Mouse (Mus musculus): Measurements from ENCODE around the gene Akr1b8. TPM values are rescaled to one million over a fixed set of nuclear protein-coding genes. Genes with fewer than 3 reads are reported as not detected.
"Not testable (repeated sequence)": the region's sequence is repeated elsewhere in the genome, so short reads cannot be mapped to it uniquely, and the experiment has no call there.

The Akr1b8 gene
- total RNA-seq, 2 experiments from 2014 or later: 2.8 to 5.0 TPM

GRCm38 (mm10) chr6:34344935-34345334, 9.0 kb upstream of the Akr1b8 start:
- intact Hi-C loops (cut with DNase I; ENCODE audit: low total_unique reads): no loop called here
- DNase-seq: no peak

GRCm38 (mm10) chr6:34346096-34346898, 7.6 kb upstream of the Akr1b8 start:
- intact Hi-C loops (cut with DNase I; ENCODE audit: low total_unique reads): no loop called here

GRCm38 (mm10) chr6:34350037-34350699, 3.8 kb upstream of the Akr1b8 start:
- intact Hi-C loops (cut with DNase I; ENCODE audit: low total_unique reads): no loop called here

More at GRCm38 (mm10) chr6:34346096-34346898, 7.6 kb upstream of the Akr1b8 start:
- DNase-seq: peak; percentile 62

GRCm38 (mm10) chr6:34351481-34351880, 2.4 kb upstream of the Akr1b8 start:
- intact Hi-C loops (cut with DNase I; ENCODE audit: low total_unique reads); DNase-seq: not testable (repeated sequence)

More at GRCm38 (mm10) chr6:34350037-34350699, 3.8 kb upstream of the Akr1b8 start:
- DNase-seq: no peak

- intact Hi-C loops (cut with DNase I; ENCODE audit: low total_unique reads): no loop called here
- no peak for DNase-seq
These were observed 1.5 kb upstream of the Akr1b8 start for GRCm38 (mm10) chr6:34352401-34352800.

- intact Hi-C loops (cut with DNase I; ENCODE audit: low total_unique reads): no loop called here
- DNase-seq: no peak
These were observed 732 bp downstream of the Akr1b8 start for GRCm38 (mm10) chr6:34354354-34355348.

- intact Hi-C loops (cut with DNase I; ENCODE audit: low total_unique reads): no loop called here
- DNase-seq: no peak
These were observed 1.4 kb downstream of the Akr1b8 start for GRCm38 (mm10) chr6:34355349-34355747.

GRCm38 (mm10) chr6:34355841-34356240, 1.9 kb downstream of the Akr1b8 start:
- intact Hi-C loops (cut with DNase I; ENCODE audit: low total_unique reads): no loop called here
- no peak for DNase-seq

GRCm38 (mm10) chr6:34364217-34365136, 10.6 kb downstream of the Akr1b8 start:
- no peak for DNase-seq
- intact Hi-C loops (cut with DNase I; ENCODE audit: low total_unique reads): no loop called here

- no peak for DNase-seq
- intact Hi-C loops (cut with DNase I; ENCODE audit: low total_unique reads): no loop called here
These were observed 14.1 kb downstream of the Akr1b8 start for GRCm38 (mm10) chr6:34367998-34368397.

- DNase-seq: no peak
- intact Hi-C loops (cut with DNase I; ENCODE audit: low total_unique reads): no loop called here
These were observed 16.2 kb downstream of the Akr1b8 start for GRCm38 (mm10) chr6:34370081-34370480.

GRCm38 (mm10) chr6:34371700-34372351, 17.9 kb downstream of the Akr1b8 start:
- DNase-seq: peak; percentile 60
- intact Hi-C loops (cut with DNase I; ENCODE audit: low total_unique reads): no loop called here

GRCm38 (mm10) chr6:34373841-34374240, 19.9 kb downstream of the Akr1b8 start:
- no peak for DNase-seq
- intact Hi-C loops (cut with DNase I; ENCODE audit: low total_unique reads): no loop called here

GRCm38 (mm10) chr6:34375888-34376287, 22.0 kb downstream of the Akr1b8 start:
- intact Hi-C loops (cut with DNase I; ENCODE audit: low total_unique reads); DNase-seq: not testable (repeated sequence)

- intact Hi-C loops (cut with DNase I; ENCODE audit: low total_unique reads): no loop called here
- no peak for DNase-seq
These were observed 29.5 kb downstream of the Akr1b8 start for GRCm38 (mm10) chr6:34383401-34383800.

- intact Hi-C loops (cut with DNase I; ENCODE audit: low total_unique reads): no loop called here
- DNase-seq: peak; percentile 81
These were observed 30.3 kb downstream of the Akr1b8 start, which contains the start of gene Akr1b10 for GRCm38 (mm10) chr6:34384110-34384661. Gene Akr1b10, plus strand, starts transcription at chr6:34384218.

- intact Hi-C loops (cut with DNase I; ENCODE audit: low total_unique reads): no loop called here
- peak; percentile 71 for DNase-seq
These were observed 30.9 kb downstream of the Akr1b8 start for GRCm38 (mm10) chr6:34384701-34385370.

Data from gastrocnemius, postnatal 14 days (tissue).